Mouse (Mus musculus): ENCODE results near the gene Lmf1. TPM values are rescaled to one million over a fixed set of nuclear protein-coding genes. Genes with fewer than 3 reads are reported as not detected.

Lmf1 gene
- polyA plus RNA-seq, 1 experiment = 22.5 TPM

- H3K4me3 ChIP-seq (ENCODE audit: insufficient read depth, low read length) = no peak overlapping the region
- no peak overlapping the region for H3K27ac ChIP-seq (ENCODE audit: insufficient read depth, low read depth, low read length)
- no peak for TF ChIP-seq CTCF (IDR thresholded peaks at IDR 0.05; ENCODE audit: low read depth, low read length)
- no peak for TF ChIP-seq POLR2A (IDR thresholded peaks at IDR 0.05; ENCODE audit: borderline replicate concordance, low read depth, low read length)
- no peaks in the 10 kb centered on the region for H3K4me1 ChIP-seq (ENCODE audit: control insufficient read depth, insufficient read depth, low read length)
Measured at GRCm38 (mm10) chr17:25567261-25567660, 11.6 kb upstream of the Lmf1 start.

DNA sequence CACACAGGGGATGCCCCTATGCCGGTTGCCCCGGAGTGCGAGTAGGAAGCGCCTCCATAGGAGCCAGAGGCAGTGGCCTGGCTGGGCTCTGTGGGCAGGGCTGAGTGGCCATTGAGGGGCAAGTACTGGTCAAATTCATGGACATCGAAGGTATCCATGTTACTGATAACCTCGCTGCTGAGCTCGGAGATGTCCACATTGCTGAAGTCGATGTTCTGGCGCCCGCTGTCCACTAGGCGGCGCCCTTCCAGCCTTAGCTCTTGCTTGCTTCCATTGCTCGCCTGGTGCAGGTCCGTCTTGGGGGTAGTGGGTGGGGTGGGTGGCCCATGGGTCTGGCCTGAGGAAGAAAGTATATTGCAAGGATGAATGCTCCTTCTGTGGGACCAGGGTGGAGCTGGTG, 11.1 kb upstream of the Lmf1 start:
- TF ChIP-seq POLR2A (IDR thresholded peaks at IDR 0.05; ENCODE audit: borderline replicate concordance, low read depth, low read length) (no peak), CTCF (IDR thresholded peaks at IDR 0.05; ENCODE audit: low read depth, low read length) (peak; percentile 99)
- H3K4me1 ChIP-seq (ENCODE audit: control insufficient read depth, insufficient read depth, low read length) = no peaks in the 10 kb centered on the region
- H3K4me3 ChIP-seq (ENCODE audit: insufficient read depth, low read length) = no peak overlapping the region
- H3K27ac ChIP-seq (ENCODE audit: insufficient read depth, low read depth, low read length) = no peak overlapping the region

- TF ChIP-seq CTCF (IDR thresholded peaks at IDR 0.05; ENCODE audit: low read depth, low read length) = no peak
- TF ChIP-seq POLR2A (IDR thresholded peaks at IDR 0.05; ENCODE audit: borderline replicate concordance, low read depth, low read length) = no peak
- no peaks in the 10 kb centered on the region for H3K4me1 ChIP-seq (ENCODE audit: control insufficient read depth, insufficient read depth, low read length)
Measured at GRCm38 (mm10) chr17:25568206-25568605, 10.7 kb upstream of the Lmf1 start.

GRCm38 (mm10) chr17:25568880-25569279, 10.0 kb upstream of the Lmf1 start:
- Histone ChIP-seq H3K4me1 (ENCODE audit: control insufficient read depth, insufficient read depth, low read length) (no peaks in the 10 kb centered on the region), H3K27ac (ENCODE audit: insufficient read depth, low read depth, low read length) (no peak overlapping the region), H3K4me3 (ENCODE audit: insufficient read depth, low read length) (no peak overlapping the region)
- TF ChIP-seq POLR2A (IDR thresholded peaks at IDR 0.05; ENCODE audit: borderline replicate concordance, low read depth, low read length) (no peak), CTCF (IDR thresholded peaks at IDR 0.05; ENCODE audit: low read depth, low read length) (no peak)

More at GRCm38 (mm10) chr17:25568206-25568605, 10.7 kb upstream of the Lmf1 start:
- Histone ChIP-seq H3K4me3 (ENCODE audit: insufficient read depth, low read length) (no peak overlapping the region), H3K27ac (ENCODE audit: insufficient read depth, low read depth, low read length) (no peak overlapping the region)

GRCm38 (mm10) chr17:25569833-25570647, 8.8 kb upstream of the Lmf1 start:
- TF ChIP-seq CTCF (IDR thresholded peaks at IDR 0.05; ENCODE audit: low read depth, low read length) = no peak
- TF ChIP-seq POLR2A (IDR thresholded peaks at IDR 0.05; ENCODE audit: borderline replicate concordance, low read depth, low read length) = no peak
- Histone ChIP-seq H3K27ac (ENCODE audit: insufficient read depth, low read depth, low read length) (no peak overlapping the region), H3K4me3 (ENCODE audit: insufficient read depth, low read length) (peak overlapping the region; percentile 23), H3K4me1 (ENCODE audit: control insufficient read depth, insufficient read depth, low read length) (no peaks in the 10 kb centered on the region)

- TF ChIP-seq POLR2A (IDR thresholded peaks at IDR 0.05; ENCODE audit: borderline replicate concordance, low read depth, low read length) (no peak), CTCF (IDR thresholded peaks at IDR 0.05; ENCODE audit: low read depth, low read length) (no peak)
- H3K27ac ChIP-seq (ENCODE audit: insufficient read depth, low read depth, low read length) = no peak within 1 kb of the TSS
- no peaks in the 10 kb centered on the region for H3K4me1 ChIP-seq (ENCODE audit: control insufficient read depth, insufficient read depth, low read length)
- peak within 1 kb of the TSS; percentile 23 for H3K4me3 ChIP-seq (ENCODE audit: insufficient read depth, low read length)
Measured at GRCm38 (mm10) chr17:25570648-25571452, 8.0 kb upstream of the Lmf1 start, which contains the start of gene Sox8. Gene Sox8 (minus strand): TSS chr17:25570686.

DNA sequence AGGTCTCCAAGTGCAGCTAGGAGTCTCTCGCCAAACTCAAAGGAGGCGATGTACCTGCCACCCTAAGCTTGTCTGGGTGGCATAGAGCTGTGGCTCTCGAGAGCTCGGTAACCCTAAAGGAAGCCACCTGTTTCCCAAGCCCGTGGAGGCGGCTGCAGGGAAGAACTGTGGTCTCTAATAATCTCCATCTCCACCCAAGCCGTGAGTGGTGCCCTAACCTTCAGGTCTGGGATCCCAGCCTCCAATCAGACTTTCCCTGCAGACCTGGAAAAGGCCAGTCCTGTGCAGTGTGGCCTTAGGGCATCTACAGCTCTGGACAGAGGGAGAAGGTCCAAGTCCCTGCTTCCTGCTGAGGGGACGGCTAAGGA, 7.4 kb upstream of the Lmf1 start:
- Histone ChIP-seq H3K4me1 (ENCODE audit: control insufficient read depth, insufficient read depth, low read length) (no peaks in the 10 kb centered on the region), H3K27ac (ENCODE audit: insufficient read depth, low read depth, low read length) (no peak overlapping the region), H3K4me3 (ENCODE audit: insufficient read depth, low read length) (no peak overlapping the region)
- no peak for TF ChIP-seq CTCF (IDR thresholded peaks at IDR 0.05; ENCODE audit: low read depth, low read length)
- no peak for TF ChIP-seq POLR2A (IDR thresholded peaks at IDR 0.05; ENCODE audit: borderline replicate concordance, low read depth, low read length)

GRCm38 (mm10) chr17:25575208-25575971, 3.5 kb upstream of the Lmf1 start:
- peaks cover 9% of the 10 kb centered on the region for H3K4me1 ChIP-seq (ENCODE audit: control insufficient read depth, insufficient read depth, low read length)
- no peak overlapping the region for H3K27ac ChIP-seq (ENCODE audit: insufficient read depth, low read depth, low read length)
- TF ChIP-seq CTCF (IDR thresholded peaks at IDR 0.05; ENCODE audit: low read depth, low read length) = no peak
- TF ChIP-seq POLR2A (IDR thresholded peaks at IDR 0.05; ENCODE audit: borderline replicate concordance, low read depth, low read length) = no peak
- no peak overlapping the region for H3K4me3 ChIP-seq (ENCODE audit: insufficient read depth, low read length)

DNA sequence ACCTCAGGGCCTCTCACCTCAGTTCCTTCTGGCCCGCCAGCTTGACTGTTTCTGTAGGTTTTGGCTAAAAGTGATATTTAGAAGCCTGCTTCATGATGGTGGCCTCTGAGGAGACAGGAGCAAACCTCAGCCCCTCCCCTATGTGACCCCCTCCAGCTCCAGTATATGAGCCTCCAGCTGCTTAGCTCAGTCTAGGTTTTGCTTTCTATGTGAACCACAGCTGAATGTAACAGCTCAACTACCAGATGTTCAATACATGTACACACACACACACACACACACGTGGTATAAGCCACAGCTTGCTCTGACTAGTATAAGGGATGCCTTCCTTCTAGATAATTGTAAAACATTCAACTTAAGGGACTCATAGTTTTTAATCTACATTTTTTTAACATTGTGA, 2.9 kb upstream of the Lmf1 start:
- H3K4me1 ChIP-seq (ENCODE audit: control insufficient read depth, insufficient read depth, low read length) = peaks cover 9% of the 10 kb centered on the region
- no peak overlapping the region for H3K4me3 ChIP-seq (ENCODE audit: insufficient read depth, low read length)
- H3K27ac ChIP-seq (ENCODE audit: insufficient read depth, low read depth, low read length) = no peak overlapping the region
- TF ChIP-seq POLR2A (IDR thresholded peaks at IDR 0.05; ENCODE audit: borderline replicate concordance, low read depth, low read length) = no peak
- TF ChIP-seq CTCF (IDR thresholded peaks at IDR 0.05; ENCODE audit: low read depth, low read length) = no peak
